Mouse (Mus musculus) hindbrain, embryonic 15.5 days (tissue): ENCODE data around the gene Mindy4. TPM values are rescaled to one million over a fixed set of nuclear protein-coding genes. Genes with fewer than 3 reads are reported as not detected.

Source experiments
- ATAC-seq: fragments of 200-750 bp; cut with Nextera tagmentation; 2 replicates; pipeline ENCODE4 v1.8.0; 2017; ENCODE audit warnings: low read depth, moderate number of reproducible peaks, moderate TSS enrichment; ENCODE audit not compliant: low FRiP score
- H3K27ac ChIP-seq: fragments of 300-500 bp; sonication (generic); replicated peaks from 2 replicates; pipeline ENCODE4 v1.5.1; 2015; ENCODE audit warnings: mild to moderate bottlenecking, inconsistent platforms
- H3K27me3 ChIP-seq: fragments of 300-500 bp; sonication (generic); 2 replicates; pipeline ENCODE4 v1.6.1; 2015; ENCODE audit warnings: control low read depth, inconsistent platforms
- H3K36me3 ChIP-seq: fragments of 300-500 bp; sonication (generic); 2 replicates; pipeline ENCODE4 v1.6.1; 2015; ENCODE audit warnings: control low read depth, inconsistent platforms
- H3K4me1 ChIP-seq: fragments of 300-500 bp; sonication (generic); replicated peaks from 2 replicates; pipeline ENCODE4 v1.6.1; 2015; ENCODE audit warnings: control low read depth, inconsistent platforms
- H3K4me2 ChIP-seq: fragments of 300-500 bp; sonication (generic); 2 replicates; pipeline ENCODE4 v1.6.1; 2015; ENCODE audit warnings: moderate library complexity, mild to moderate bottlenecking, inconsistent platforms
- H3K4me3 ChIP-seq: fragments of 300-500 bp; sonication (generic); 2 replicates; pipeline ENCODE4 v1.5.1; 2015; ENCODE audit warnings: mild to moderate bottlenecking, inconsistent platforms
- H3K9ac ChIP-seq: fragments of 300-500 bp; sonication (generic); 2 replicates; pipeline ENCODE4 v1.6.1; 2015; ENCODE audit warnings: inconsistent platforms
- H3K9me3 ChIP-seq: fragments of 300-500 bp; sonication (generic); 2 replicates; pipeline ENCODE4 v1.6.1; 2016; ENCODE audit warnings: control low read depth, inconsistent platforms
- WGBS: fragments of 180-500 bp; shearing (Covaris S2); methylation state at CpG from one replicate; pipeline ENCODE4 v1.1.7; 2015; 5-methylcytosine and 5-hydroxymethylcytosine counted together
- polyA plus RNA-seq: library from polyadenylated mRNA; unstranded; fragments of >200 nt; fragmentation: Nextera tagmentation; extraction: Ambion mirVana; gene quantifications from 2 replicates; pipeline ENCODE4 v1.2.1, GENCODE M21; 2015

Mindy4 gene
- polyA plus RNA-seq, 1 experiment from 2014 or later, result 11.1 TPM

GRCm38 (mm10) chr6:55350383-55350952 lies 147.3 kb downstream of the Mindy4 start:
- no peak overlapping the region for H3K27ac ChIP-seq
- WGBS, result 95% methylated on average over 6 of the region's 6 CpGs
- H3K9ac ChIP-seq, result no peak overlapping the region
- H3K4me1 ChIP-seq, result no peaks in the 10 kb centered on the region
- no peak overlapping the region for H3K4me2 ChIP-seq
- no peak for ATAC-seq
- H3K27me3 ChIP-seq, result no peaks in the 10 kb centered on the region
- no peak overlapping the region for H3K4me3 ChIP-seq
- no peaks in the 10 kb centered on the region for H3K9me3 ChIP-seq
- no peaks in the 10 kb centered on the region for H3K36me3 ChIP-seq

- no peak overlapping the region for H3K4me2 ChIP-seq
- H3K4me3 ChIP-seq, result no peak overlapping the region
- no peak overlapping the region for H3K9ac ChIP-seq
- no peak overlapping the region for H3K27ac ChIP-seq
- H3K36me3 ChIP-seq, result no peaks in the 10 kb centered on the region
- no peak for ATAC-seq
- H3K27me3 ChIP-seq, result no peaks in the 10 kb centered on the region
- no peaks in the 10 kb centered on the region for H3K9me3 ChIP-seq
- no peaks in the 10 kb centered on the region for H3K4me1 ChIP-seq
- WGBS, result 74% methylated on average over 7 of the region's 7 CpGs
Measured at GRCm38 (mm10) chr6:55351712-55352111, 148.5 kb downstream of the Mindy4 start.

DNA sequence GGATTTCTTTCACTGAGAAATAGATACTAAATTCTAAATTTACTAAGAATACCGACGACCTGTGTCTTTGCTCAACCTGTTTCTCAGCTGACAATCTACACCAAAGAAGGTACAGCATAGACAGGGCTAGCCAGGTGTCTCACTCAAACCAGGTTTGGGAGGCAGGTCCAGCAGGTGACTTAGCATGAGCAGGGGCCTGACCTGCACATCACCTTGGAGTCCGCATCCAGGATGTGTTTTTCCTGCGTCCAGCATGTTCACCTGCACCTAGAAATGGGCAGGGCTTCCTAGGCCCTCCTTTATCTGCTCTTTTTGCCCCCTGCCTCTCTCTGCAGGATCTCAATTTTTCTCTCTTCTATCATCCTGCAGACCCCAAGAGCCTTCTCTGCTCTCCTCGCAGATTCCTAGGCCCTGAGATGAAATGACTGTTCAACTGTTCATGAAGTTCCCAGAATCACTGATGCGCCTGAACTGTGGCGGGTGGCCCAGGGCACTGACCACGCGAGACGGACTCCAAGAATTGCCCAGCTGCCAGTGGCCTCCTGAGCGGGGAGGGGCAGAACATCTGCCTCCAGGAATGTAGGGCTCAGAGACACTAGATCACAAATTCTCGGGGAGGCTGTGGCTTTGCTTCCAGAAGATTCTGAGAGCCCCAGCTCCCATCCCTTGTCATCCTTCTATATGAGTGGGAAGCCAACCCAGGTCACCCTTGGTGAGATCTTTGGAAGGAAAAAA lies 150.7 kb downstream of the Mindy4 start:
- WGBS, result 82% methylated on average over 12 of the region's 12 CpGs
- H3K4me2 ChIP-seq, result no peak overlapping the region
- no peak overlapping the region for H3K4me3 ChIP-seq
- H3K27ac ChIP-seq, result no peak overlapping the region
- H3K9me3 ChIP-seq, result no peaks in the 10 kb centered on the region
- ATAC-seq, result no peak
- no peaks in the 10 kb centered on the region for H3K27me3 ChIP-seq
- H3K4me1 ChIP-seq, result 0 out of 2 replicates have a peak, but pooled peaks cover 4% of the 10 kb centered on the region
- H3K36me3 ChIP-seq, result no peaks in the 10 kb centered on the region
- H3K9ac ChIP-seq, result no peak overlapping the region

GRCm38 (mm10) chr6:55354456-55355117 lies 151.4 kb downstream of the Mindy4 start:
- H3K4me1 ChIP-seq, result 0 out of 2 replicates have a peak, but pooled peaks cover 4% of the 10 kb centered on the region
- H3K36me3 ChIP-seq, result no peaks in the 10 kb centered on the region
- no peak for ATAC-seq

DNA sequence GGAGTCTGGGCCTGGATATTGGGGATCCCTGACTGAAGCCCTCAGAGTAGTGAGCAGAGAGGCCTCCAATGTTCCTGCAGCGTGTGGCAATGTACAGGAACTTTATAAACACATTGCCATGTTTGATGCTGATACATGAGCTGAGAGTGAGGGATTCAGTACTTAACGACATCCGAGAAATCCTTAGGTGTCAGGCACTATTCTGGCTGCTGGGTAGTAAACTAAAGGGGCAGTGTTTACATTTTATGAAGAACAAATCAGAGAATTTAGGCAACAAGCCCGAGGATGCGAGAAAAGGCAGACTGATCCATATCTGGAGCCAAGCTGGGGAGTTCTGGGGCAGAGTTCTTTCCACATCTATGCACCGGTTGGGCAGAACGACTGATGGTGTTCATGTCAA lies 152.4 kb downstream of the Mindy4 start:
- no peaks in the 10 kb centered on the region for H3K36me3 ChIP-seq
- WGBS, result 88% methylated on average over 7 of the region's 7 CpGs
- no peak for ATAC-seq
- no peak overlapping the region for H3K9ac ChIP-seq
- H3K4me1 ChIP-seq, result 0 out of 2 replicates have a peak, but pooled peaks cover 4% of the 10 kb centered on the region
- H3K27me3 ChIP-seq, result no peaks in the 10 kb centered on the region
- H3K27ac ChIP-seq, result no peak overlapping the region
- H3K4me3 ChIP-seq, result no peak overlapping the region
- no peaks in the 10 kb centered on the region for H3K9me3 ChIP-seq
- H3K4me2 ChIP-seq, result no peak overlapping the region

More at GRCm38 (mm10) chr6:55354456-55355117, 151.4 kb downstream of the Mindy4 start:
- no peaks in the 10 kb centered on the region for H3K27me3 ChIP-seq
- H3K9me3 ChIP-seq, result no peaks in the 10 kb centered on the region
- no peak overlapping the region for H3K4me3 ChIP-seq
- H3K27ac ChIP-seq, result no peak overlapping the region
- H3K9ac ChIP-seq, result no peak overlapping the region
- WGBS, result 77% methylated on average over 4 of the region's 4 CpGs
- no peak overlapping the region for H3K4me2 ChIP-seq

GRCm38 (mm10) chr6:55356017-55356703 lies 153.0 kb downstream of the Mindy4 start:
- no peaks in the 10 kb centered on the region for H3K9me3 ChIP-seq

DNA sequence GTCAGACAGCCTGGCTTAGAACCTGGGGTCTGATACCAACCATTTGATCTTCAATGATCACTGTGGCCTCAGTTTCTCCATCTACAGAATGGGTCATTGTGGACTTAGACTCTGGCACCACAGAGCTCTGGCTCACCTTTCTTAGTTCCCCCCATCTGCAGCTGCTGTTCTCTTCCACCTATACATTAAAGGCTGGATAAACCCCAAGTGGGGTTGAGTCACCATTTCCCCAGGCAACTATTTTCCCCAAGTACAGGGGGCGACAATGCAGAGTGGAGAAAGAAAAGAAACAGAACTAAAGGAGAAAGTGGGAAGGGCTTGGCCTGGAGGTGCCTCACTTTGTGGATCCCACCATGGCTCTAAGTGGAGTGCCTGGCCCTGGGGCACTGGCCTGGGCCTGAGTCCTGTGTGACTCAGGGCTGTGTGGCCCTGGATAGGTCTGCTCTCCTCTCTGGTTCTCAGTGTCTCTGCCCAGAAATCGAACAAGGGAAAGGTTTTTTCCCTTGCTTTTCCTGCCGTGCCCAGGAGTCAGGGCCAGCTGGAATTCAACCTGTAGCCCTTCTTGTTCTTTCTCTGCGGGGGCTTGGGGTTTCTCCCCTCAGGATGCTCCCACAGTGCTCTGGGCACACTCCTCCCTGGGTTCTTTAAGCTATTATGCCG lies 153.9 kb downstream of the Mindy4 start:
- Histone ChIP-seq H3K4me1 (0 out of 2 replicates have a peak, but pooled peaks cover 4% of the 10 kb centered on the region), H3K4me2 (no peak overlapping the region), H3K27me3 (no peaks in the 10 kb centered on the region), H3K9ac (no peak overlapping the region), H3K27ac (no peak overlapping the region), H3K9me3 (no peaks in the 10 kb centered on the region), H3K36me3 (no peaks in the 10 kb centered on the region), H3K4me3 (no peak overlapping the region)
- 51% methylated on average over 5 of the region's 5 CpGs for WGBS
- no peak for ATAC-seq

More at GRCm38 (mm10) chr6:55356017-55356703, 153.0 kb downstream of the Mindy4 start:
- Histone ChIP-seq H3K4me2 (no peak overlapping the region), H3K9ac (no peak overlapping the region), H3K4me1 (0 out of 2 replicates have a peak, but pooled peaks cover 4% of the 10 kb centered on the region), H3K27me3 (no peaks in the 10 kb centered on the region), H3K36me3 (no peaks in the 10 kb centered on the region), H3K4me3 (no peak overlapping the region), H3K27ac (no peak overlapping the region)
- WGBS, result 65% methylated on average over 5 of the region's 5 CpGs
- ATAC-seq, result no peak

DNA sequence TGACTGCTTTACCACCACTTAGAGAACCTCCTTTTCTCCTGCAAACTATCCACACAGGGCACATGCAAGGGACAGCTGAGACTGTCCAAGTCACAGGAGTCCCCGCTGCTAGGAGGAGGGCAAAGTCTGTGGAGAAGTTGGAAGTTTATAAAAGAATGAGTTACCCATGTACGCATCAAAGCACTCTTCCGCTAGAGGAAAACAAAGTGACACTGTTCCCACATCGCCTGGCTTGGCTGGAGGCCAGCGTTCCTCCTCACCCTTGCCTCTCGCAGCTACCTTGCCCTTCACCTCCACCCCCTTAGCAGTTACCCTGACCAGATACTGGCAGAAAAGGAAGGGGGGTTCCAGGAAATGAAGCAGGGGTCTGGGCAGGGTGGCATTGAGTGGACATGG lies 154.5 kb downstream of the Mindy4 start:
- ATAC-seq, result no peak
- Histone ChIP-seq H3K4me2 (no peak overlapping the region), H3K9me3 (no peaks in the 10 kb centered on the region), H3K27ac (no peak overlapping the region), H3K9ac (no peak overlapping the region), H3K27me3 (no peaks in the 10 kb centered on the region), H3K4me1 (0 out of 2 replicates have a peak, but pooled peaks cover 4% of the 10 kb centered on the region), H3K36me3 (no peaks in the 10 kb centered on the region), H3K4me3 (no peak overlapping the region)
- WGBS, result 36% methylated on average over 6 of the region's 6 CpGs

DNA sequence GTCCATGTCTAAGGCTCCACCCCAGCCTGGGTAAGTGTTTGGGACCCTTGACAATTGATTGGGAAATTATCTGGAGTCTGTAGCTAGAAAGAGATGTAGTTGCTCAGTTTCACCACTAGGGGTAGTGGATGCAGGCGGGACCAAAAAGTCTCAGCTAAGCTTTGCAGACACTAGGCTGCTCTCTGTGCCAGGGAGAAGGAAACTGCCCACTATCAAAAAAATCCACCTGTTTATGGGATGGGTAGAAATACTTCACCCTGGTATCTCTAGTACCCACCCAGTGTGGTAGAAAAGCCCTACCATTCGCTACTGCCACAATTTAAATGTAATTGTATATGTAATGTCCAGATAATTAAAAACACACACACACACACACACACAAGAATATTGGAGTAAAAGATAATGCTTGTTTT lies 155.6 kb downstream of the Mindy4 start:
- Histone ChIP-seq H3K27me3 (no peaks in the 10 kb centered on the region), H3K9ac (no peak overlapping the region), H3K4me3 (no peak overlapping the region), H3K4me1 (0 out of 2 replicates have a peak, but pooled peaks cover 4% of the 10 kb centered on the region), H3K9me3 (no peaks in the 10 kb centered on the region), H3K27ac (no peak overlapping the region), H3K36me3 (no peaks in the 10 kb centered on the region), H3K4me2 (no peak overlapping the region)
- no peak for ATAC-seq
- 28% methylated on average over 2 of the region's 2 CpGs for WGBS

GRCm38 (mm10) chr6:55362663-55363062 lies 159.5 kb downstream of the Mindy4 start:
- Histone ChIP-seq H3K4me2 (no peak overlapping the region), H3K9me3 (no peaks in the 10 kb centered on the region), H3K9ac (no peak overlapping the region), H3K4me1 (0 out of 2 replicates have a peak, but pooled peaks cover under 1% of the 10 kb centered on the region), H3K27ac (no peak overlapping the region), H3K4me3 (no peak overlapping the region), H3K27me3 (no peaks in the 10 kb centered on the region), H3K36me3 (no peaks in the 10 kb centered on the region)
- 83% methylated on average over 1 of the region's 1 CpGs for WGBS
- ATAC-seq, result no peak

- no peak overlapping the region for H3K27ac ChIP-seq
- H3K4me3 ChIP-seq, result no peak overlapping the region
- H3K4me2 ChIP-seq, result no peak overlapping the region
- no peaks in the 10 kb centered on the region for H3K4me1 ChIP-seq
- no peaks in the 10 kb centered on the region for H3K27me3 ChIP-seq
- no peaks in the 10 kb centered on the region for H3K36me3 ChIP-seq
- H3K9ac ChIP-seq, result no peak overlapping the region
- ATAC-seq, result no peak
- H3K9me3 ChIP-seq, result no peaks in the 10 kb centered on the region
Measured at GRCm38 (mm10) chr6:55367126-55367525, 163.9 kb downstream of the Mindy4 start.
